Mouse (Mus musculus): ENCODE measurements around the gene Zkscan5.

DNA sequence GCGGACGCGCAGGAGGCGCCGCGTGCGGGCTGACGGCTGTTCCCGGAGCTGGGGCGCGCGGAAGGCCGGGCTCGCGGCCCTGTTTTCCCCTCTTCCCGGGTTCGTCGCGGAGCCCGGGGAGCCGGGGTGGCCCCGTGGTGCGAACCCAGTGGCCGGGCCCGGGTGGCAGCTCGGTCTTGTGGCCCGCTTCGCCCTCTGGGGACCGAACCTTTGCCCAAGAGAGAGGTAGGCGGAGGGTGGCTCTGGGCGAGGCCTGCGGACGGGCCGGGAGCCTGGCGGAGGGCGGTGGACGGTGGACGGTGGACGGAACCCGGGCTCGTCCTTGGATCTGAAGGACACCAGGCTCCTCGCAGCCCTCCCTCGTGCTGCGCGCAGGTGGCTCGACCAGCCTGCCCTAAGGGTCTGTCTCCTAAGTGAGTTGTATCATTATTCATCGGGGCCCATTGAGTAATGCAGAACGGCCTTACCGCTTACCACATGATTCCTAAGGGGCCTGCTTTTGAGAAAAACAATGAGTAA lies 27.6 kb downstream of the Zkscan5 start:
- no peak for TF ChIP-seq POLR2A (IDR thresholded peaks at IDR 0.05; ENCODE audit: insufficient read depth, low read length)
- TF ChIP-seq CTCF (IDR thresholded peaks at IDR 0.05; ENCODE audit: low read depth, low read length), result no peak
- TF ChIP-seq EP300 (IDR thresholded peaks at IDR 0.05; ENCODE audit: insufficient read depth, low read depth, low read length), result no peak

Data from ES-Bruce4 (cell line).